Mouse (Mus musculus): ENCODE measurements around the gene Sp3.
"Not testable (repeated sequence)": the region's sequence is repeated elsewhere in the genome, so short reads cannot be mapped to it uniquely, and the experiment has no call there.

Sp3 gene

DNA sequence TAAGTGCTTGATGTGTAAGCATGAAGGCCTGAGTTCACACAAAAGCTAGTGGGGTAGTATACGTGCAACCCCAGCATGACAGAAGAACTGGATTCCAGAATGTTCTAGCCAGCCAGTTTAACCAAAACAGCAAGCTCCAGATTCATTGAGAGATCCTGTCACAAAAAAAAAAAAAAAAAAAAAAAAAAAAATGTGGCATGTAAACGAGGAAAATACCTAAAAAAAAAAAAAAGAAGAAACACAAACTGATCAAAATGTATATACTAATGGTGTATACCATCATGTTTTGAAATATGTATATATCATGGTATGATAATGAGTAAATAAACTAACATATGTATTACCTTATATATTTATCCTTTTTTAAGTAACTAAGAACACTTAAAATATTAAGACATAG is 13.9 kb upstream of the Sp3 start:
- no peak for DNase-seq (ENCODE audit: extremely low spot score, low read depth, low spot score)

DNA sequence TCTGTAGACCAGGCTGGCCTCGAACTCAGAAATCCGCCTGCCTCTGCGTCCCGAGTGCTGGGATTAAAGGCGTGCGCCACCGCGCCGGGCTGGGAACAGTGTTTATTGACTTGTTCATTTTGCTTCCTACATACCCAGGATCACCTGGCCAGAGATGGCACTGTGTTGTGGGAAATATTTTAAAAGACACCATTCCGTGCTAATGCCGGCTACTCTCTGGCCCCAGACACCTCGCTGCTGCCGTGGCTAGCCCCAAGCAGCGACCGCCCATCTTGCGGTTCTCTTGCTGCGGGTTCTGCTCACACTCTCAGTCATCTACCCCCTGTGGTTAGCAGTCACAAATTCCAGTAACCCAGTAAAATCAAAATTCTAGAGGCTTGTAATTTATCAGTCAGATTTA is 12.3 kb upstream of the Sp3 start:
- no peak for DNase-seq (ENCODE audit: extremely low spot score, low read depth, low spot score)

DNA sequence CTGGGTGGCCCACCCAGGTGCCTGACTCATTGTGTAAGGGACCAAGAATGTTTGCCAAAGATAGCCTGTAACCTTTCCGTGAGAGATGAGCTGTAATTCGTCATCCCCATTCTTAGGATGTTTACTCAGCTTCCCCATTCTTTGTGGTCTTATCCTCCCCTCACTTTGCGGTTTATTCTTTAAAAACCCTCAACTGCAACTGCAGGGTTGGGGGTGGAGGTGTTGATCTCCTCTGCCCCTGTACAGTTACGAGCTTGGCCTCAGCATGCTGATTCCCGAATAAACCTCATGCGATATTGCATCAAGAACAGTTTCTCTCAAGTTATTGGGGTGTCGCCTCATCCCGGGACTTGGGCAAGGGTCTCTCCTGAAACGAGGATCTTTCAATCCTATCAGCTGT is 8.7 kb upstream of the Sp3 start:
- DNase-seq (ENCODE audit: extremely low spot score, low read depth, low spot score) = not testable (repeated sequence)

DNA sequence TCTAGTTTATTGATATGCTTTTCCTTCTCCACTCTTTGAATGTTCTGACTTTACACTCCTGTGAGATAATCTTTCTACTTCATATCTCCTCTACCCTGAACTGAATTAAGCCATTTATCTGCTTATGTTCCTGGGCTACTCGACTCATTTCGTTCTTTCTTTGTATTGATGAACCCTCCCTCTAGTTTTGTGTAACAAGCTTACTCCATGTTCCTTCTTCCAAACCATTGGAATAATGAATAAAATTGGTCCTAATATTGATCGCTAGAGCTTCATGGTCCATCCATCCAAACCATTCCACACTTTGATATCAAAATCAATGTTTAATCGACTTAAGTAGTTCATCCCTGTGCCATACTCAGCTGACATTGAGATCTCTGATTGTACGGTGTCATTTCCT is 6.4 kb upstream of the Sp3 start, which contains the start of gene Gm11084:
Gene Gm11084, minus strand, starts transcription at position 101 of the 400 bp plus-strand sequence.
- no peak for DNase-seq (ENCODE audit: extremely low spot score, low read depth, low spot score)

DNA sequence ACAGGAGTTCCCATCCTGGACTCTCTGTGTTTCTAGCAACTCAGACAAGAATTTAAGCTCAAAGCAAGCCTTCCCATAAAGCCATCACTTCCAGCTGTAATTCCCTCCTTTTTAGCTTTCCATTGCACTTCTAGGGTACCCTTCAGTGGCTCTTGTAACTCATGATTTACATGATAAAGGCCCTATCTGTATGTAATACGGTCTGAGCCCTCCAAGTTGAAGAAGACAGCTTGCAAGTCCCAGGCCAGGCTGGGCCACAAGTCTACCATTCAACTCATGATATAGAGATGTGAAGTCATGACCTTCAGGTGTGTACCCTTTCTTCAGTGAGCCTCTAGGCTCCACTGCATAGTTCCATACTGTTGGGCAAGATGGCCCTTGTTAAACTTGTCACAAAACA is 5.3 kb upstream of the Sp3 start:
- no peak for DNase-seq (ENCODE audit: extremely low spot score, low read depth, low spot score)

DNA sequence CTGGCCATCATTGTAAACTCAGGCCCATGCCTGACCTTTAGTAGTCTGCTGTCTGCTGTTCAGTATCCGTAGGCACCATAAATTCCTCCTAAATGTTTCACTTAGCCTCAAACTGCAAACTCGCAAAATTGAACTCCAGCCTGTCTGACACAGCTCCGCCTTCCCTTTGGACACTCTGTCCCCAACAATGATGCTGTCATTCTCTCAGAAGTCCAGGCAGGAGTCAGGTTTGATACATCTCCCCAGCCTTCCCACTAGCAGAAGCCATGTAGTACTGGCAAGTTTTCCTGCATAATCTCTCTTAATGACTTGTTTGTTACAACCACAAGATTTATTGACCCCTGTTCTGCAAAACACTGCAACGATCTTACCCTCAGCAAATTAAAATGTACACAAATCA is 4.6 kb upstream of the Sp3 start:
- DNase-seq (ENCODE audit: extremely low spot score, low read depth, low spot score) = no peak

DNA sequence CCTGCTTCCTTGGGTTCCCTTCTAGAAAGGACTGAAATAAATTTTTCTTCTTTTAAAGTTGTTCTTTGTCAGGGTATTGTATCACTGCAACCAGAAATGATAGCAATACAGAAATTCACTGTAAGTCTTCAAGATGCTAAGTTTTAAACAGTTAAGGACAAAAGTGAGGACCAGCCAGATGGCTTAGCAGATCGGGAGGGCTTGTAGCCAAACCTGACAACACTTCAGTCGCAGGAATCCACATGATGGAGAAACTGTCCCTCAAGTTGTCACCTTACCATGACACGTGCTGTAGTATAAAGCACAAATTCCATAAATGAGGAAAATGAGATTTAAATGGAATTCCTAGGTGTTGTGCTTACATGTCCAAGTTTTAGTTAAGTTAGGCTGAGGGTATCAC is 3.0 kb upstream of the Sp3 start:
- DNase-seq (ENCODE audit: extremely low spot score, low read depth, low spot score) = no peak

DNA sequence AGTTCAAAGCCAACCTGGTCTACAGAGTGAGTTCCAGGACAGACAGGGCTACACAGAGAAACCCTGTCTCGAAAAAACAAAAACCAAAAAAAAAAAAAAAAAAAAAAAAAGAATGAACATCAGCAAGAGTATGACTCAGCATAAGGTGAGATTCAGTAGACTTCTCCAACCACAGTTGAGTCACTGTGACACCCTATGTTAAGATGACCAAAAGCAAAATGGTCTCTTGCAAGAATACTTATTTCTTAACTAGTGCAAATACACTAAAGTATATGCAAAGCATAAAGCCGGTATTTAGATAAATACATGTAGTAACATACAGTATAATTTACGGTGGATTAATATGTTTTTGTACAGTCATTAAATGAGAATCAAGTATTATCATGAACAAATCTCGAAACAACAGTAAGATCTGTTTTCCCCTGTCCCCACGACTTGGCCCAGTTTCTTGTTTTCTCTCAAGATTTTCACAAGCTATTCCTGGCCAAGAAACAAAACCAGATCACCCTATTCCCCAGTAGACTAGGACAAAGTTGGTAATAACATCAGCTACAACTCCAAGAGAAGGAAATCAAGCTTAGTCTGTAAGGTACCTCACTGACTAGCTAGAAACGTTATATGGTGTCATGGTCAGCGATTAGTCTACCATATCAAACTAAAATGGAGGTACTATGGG is 2.0 kb upstream of the Sp3 start:
- DNase-seq (ENCODE audit: extremely low spot score, low read depth, low spot score) = no peak

DNA sequence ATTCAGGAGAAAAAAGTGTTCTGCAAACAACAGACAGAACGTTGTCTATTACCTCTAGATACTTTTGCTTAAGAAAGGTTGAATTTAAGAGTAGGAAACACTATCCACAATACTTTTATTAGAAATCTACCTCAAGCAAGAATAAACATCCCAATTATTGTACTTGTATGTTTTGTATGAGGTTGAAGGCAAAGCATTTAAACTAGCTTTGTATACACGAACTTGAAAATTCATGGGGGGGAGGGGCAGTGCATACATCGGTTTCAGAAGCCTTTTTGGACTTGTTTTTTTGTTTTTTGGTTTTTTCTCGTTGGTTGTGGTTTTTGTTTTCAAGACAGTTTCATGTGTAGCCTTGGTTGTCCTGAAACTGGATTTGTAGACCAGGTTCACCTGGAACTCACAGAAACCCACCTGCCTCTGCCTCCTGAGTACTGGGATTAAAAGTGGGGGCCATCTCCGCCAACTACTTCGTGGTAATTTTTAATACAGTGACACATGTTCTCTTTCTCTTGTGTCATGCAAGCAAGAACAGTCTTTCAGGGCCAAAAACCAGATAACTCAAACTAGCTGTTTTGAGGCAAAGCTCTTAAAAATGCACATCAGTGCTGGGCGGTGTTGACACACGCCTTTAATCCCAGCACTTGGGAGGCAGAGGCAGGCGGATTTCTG is 1.3 kb upstream of the Sp3 start:
- no peak for DNase-seq (ENCODE audit: extremely low spot score, low read depth, low spot score)

DNA sequence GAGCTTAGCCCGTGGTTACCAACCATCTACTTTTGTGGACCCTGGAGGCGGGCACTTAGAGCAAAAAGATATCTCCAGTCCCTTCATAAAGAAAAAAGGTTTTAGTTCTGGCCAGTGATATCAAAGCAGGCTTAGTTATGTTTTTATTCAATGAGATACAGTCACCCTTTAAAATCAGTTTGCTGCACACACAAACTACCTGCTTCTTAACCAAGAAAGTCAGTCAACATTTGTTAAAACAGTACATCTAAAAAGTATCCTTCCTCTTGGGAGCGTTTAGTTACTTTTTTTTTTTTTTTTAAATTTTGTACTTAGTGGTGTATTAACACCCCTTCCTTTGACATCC is 802 bp upstream of the Sp3 start:
- no peak for DNase-seq (ENCODE audit: extremely low spot score, low read depth, low spot score)

DNA sequence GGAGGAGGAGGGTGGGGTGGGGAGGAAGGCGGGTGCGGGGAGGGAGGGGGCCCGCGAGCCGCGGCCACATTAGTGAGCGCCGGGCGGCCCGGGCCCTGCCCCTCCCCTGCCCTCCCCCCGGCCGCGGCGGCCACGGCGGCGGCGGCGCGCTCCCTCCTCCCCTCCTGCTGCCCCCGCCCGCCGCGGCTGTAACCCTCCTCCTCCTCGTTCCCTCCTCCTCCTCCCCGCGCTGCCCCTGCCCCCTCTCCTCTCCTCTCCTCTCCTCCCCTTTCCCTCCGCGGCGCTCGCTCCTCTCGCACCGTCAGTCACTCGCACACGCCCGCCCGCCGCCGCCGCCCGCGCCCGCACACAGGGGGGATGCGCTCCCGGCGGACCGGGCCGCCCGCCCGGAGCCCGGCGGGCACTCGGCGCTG is 581 bp downstream of the Sp3 start:
- no peak for DNase-seq (ENCODE audit: extremely low spot score, low read depth, low spot score)

DNA sequence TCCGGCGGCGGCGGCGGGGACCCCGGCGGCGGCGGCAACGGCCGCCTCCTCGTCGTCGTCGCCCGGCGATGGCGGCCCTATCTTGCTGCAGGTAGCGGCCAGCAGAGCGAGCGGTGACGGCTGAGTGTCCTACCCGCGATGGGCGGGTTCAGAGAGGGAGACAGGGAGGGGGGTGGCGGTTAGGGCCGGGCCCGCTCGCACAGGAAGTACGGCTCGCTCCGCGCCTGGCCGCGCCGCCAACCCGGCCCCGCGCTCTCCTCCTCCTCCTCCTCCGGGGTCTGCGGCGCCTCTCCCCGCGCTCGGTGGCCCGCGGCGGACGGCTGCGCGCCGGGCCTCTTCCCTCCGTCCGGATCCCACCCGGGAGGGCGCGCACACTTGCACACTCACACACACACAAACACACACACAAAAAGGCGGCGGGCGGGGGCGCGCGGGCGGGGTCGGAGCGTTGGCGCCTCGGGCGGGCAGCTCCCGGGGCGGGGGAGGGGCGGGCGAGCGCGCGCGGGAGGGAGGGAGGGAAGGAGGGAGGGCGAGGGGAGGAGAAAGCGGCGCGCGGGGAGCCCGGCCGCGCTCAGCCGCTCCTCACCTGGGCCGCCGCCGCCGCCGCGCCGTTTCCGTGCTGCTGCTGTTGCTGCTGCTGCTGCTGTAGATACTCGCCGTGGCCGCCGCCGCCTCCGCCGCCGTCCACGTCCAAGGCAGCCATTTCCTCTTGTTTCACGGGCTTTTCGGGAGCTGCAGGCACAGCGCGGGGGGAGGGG is 1.2 kb downstream of the Sp3 start:
- no peak for DNase-seq (ENCODE audit: extremely low spot score, low read depth, low spot score)

DNA sequence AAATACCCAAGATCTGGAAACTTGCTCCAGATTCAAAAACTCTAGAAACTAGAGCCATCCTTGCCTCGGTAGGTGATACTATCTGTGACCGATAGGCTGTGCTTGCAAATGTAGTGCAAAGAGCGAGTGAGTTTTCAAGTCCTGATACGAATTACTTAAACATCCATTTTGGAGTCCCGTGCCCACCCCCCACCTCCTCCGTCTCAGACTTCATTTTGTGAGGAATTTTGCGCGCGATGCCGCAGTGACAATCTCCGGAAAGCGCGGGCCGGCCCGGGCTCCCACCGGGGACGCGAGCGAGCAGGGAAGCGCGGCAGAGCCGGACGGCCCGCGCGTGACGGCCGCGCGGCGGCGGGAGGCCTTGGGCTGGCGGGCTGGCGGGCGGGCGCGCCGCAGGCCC is 1.8 kb downstream of the Sp3 start:
- no peak for DNase-seq (ENCODE audit: extremely low spot score, low read depth, low spot score)

DNA sequence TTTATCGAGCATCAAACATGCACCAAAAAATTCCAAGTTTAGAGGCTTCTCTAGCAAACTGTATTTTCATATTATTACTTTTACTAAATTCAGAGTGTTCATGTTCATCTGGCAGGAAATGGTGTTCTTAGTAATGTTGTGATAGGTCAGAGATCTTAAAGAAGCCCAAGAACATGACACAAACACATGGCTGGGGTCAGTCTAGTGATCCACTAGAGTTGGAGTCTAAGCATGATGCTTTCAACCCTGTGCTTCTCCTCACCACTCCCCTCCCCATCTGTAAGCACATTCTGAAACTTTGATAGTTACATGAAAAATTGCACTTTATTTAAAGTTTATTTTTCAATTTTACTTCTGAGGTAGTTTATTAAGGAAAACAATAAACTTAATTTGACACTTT is 3.0 kb downstream of the Sp3 start:
- no peak for DNase-seq (ENCODE audit: extremely low spot score, low read depth, low spot score)

DNA sequence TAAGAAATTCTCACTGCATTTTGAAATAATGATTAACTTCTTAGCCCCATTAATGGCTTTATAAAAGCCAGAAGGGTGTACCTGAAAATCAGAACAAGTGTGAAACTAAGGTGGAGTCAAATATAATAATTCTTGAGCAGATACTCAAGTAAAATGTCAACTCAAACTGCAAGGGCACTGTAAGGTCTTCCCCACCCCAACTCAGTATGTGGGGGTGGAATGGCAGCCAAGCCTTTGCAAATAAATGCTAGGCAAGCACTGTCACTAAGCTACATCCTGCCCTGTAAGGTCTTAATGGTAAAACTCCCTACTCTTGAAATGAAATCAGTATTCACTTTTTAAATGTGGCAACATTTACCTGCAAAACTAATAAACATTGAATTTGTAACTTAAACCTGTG is 4.2 kb downstream of the Sp3 start:
- DNase-seq (ENCODE audit: extremely low spot score, low read depth, low spot score) = no peak

DNA sequence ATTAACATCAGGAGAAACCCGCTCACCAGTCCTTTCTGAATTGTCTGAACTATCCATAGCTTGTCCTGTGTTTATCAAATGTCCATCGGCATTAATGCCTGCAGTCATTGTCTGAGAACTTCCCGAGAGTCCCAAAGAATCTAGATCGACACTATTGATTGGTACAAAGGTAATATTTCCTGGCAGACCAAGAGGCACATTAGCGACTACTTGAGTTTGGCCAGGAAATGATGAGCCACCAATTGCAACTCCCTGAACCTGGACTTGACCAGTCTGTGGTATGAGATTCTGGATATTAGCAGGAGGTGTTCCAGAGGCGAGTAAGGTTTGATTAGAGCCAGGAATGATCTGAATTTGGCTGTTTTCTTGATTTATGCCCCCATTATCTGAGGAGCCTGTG is 9.4 kb downstream of the Sp3 start:
- DNase-seq (ENCODE audit: extremely low spot score, low read depth, low spot score) = no peak

DNA sequence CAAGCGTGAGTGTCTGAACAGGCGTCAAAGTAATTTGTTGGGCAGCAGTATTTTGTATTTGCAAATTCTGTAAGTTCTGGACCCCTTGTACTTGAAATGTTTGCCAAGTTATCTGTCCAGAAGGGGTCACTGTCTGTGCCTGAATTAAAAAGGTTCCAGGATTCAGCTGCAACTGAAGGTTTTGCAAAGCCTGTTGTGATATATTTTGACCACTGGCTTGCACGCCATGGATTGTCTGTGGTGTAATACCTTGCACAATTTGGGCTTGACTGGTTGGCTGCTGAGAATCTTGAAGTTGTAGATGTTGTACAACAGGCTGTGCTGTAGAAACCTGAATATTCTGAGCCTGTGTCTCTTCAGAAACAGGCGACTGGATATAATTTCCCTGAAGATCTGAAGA is 9.9 kb downstream of the Sp3 start:
- no peak for DNase-seq (ENCODE audit: extremely low spot score, low read depth, low spot score)

DNA sequence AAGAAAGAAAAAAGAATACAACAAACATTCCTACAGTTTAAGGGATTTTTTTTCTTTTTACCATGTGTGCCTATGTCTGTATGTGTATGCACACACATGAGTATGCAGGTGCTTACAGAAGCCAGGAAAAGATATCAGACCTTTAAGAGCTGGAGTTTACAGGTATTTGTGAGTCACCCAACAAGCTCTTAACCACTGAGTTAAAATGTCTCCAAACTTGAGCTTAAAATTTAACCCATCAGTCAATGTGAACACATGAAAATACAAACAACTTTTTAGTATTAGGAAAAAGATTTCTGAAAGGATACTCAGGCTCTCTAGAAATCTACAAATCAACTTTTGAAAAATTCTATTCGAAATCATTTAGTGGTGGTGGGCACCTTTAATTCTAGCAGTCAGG is 11.7 kb downstream of the Sp3 start:
- DNase-seq (ENCODE audit: extremely low spot score, low read depth, low spot score) = no peak

DNA sequence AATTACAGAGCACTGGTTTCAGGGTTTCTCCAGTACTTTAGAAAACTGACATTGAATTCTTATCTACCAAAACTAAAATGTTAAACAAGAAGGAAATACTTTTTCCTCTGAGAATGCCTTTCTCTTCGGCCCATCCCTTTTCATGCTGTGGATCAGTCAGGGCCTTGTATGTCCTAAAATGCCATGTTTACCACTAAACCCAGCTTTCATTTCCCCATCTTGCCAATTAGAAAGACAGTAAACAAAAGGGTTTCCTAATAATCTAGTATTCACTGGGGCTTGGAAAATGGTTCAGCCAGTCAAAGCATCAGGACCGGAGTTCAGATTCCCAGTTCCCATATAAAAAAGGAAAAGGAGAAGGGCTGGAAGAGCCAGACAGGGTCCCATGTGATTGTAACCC is 14.8 kb downstream of the Sp3 start:
- no peak for DNase-seq (ENCODE audit: extremely low spot score, low read depth, low spot score)

DNA sequence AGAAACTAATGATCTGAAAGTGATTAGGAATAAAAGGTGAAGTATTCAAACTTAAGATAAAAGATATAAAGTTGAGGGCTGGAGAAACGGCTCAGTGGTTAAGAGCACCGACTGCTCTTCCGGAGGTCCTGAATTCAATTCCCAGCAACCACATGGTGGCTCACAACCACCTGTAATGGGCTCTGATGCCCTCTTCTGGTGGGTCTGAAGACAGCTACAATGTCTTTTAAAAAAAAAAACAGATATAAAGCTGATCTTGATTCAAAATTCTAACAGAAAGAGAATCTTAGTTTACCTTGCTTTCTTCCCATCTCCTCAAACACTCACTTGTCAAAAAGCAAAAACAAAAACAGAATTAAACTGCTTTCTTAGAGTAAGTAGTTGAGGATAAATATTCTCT is 23.8 kb downstream of the Sp3 start:
- no peak for DNase-seq (ENCODE audit: extremely low spot score, low read depth, low spot score)

DNA sequence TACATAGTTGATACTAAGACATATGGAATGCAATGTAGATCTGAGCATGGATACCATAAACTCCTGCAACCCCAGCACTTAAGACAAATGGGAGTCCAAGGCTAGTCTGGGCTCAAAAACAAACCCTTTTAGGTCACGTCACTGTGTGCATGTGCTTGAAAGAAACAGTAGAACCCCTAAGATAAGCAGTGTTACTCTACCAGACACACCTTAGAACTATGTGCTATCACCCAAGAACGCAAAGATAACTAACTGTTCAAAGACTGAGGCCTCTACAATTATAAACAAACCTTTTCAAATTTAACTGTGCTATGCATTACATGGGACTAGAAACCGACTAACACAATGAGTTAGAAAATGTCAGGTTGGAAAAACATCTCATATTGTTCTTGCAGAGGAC is 27.3 kb downstream of the Sp3 start:
- no peak for DNase-seq (ENCODE audit: extremely low spot score, low read depth, low spot score)

DNA sequence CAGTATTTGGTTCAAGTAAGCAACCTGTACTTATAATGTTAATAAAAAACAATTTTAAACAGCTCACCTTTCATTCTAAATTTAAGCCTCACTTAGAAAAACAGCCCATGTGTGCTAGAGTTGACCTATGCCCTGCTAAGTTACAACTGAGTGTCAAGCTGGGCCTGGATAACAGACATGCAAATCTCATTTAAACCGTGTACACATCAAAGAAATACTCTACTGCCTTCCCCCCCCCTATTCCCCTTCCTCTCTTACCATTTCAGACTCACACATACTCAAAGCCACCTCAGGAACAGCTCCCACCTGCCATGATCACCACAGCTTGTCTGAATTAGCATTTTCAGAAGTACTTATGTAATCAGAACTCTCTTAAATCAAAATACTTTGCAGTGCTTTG is 44.3 kb downstream of the Sp3 start:
- no peak for DNase-seq (ENCODE audit: extremely low spot score, low read depth, low spot score)
